Mouse (Mus musculus): ENCODE results near the gene Soga3.

Soga3 gene

GRCm38 (mm10) chr10:29143566-29144335 lies at the start of gene Soga3:
TSS of gene Soga3 (plus strand) at chr10:29143839.
- DNase-seq (ENCODE audit: low spot score): peak; percentile 93

GRCm38 (mm10) chr10:29106962-29107361 lies 36.7 kb upstream of the Soga3 start:
- peak; percentile 77 for DNase-seq (ENCODE audit: low spot score)

- DNase-seq (ENCODE audit: low spot score): peak; percentile 17
Observed at GRCm38 (mm10) chr10:29142556-29143105, 1.0 kb upstream of the Soga3 start.

GRCm38 (mm10) chr10:29144612-29145405 lies 1.2 kb downstream of the Soga3 start:
- DNase-seq (ENCODE audit: low spot score): peak; percentile 73

- peak; percentile 71 for DNase-seq (ENCODE audit: low spot score)
Observed at GRCm38 (mm10) chr10:29146198-29146857, 2.7 kb downstream of the Soga3 start.

- peak; percentile 93 for DNase-seq (ENCODE audit: low spot score)
Observed at GRCm38 (mm10) chr10:29146858-29147640, 3.4 kb downstream of the Soga3 start.

- DNase-seq (ENCODE audit: low spot score): peak; percentile 75
Observed at GRCm38 (mm10) chr10:29147641-29147990, 4.0 kb downstream of the Soga3 start.

- peak; percentile 35 for DNase-seq (ENCODE audit: low spot score)
Observed at GRCm38 (mm10) chr10:29148076-29148475, 4.4 kb downstream of the Soga3 start.

- DNase-seq (ENCODE audit: low spot score): no peak
Observed at GRCm38 (mm10) chr10:29155304-29155703, 11.7 kb downstream of the Soga3 start.

- no peak for DNase-seq (ENCODE audit: low spot score)
Observed at GRCm38 (mm10) chr10:29161664-29162063, 18.0 kb downstream of the Soga3 start.

- no peak for DNase-seq (ENCODE audit: low spot score)
Observed at GRCm38 (mm10) chr10:29173778-29174177, 30.1 kb downstream of the Soga3 start.

GRCm38 (mm10) chr10:29175656-29176055 lies 32.0 kb downstream of the Soga3 start:
- DNase-seq (ENCODE audit: low spot score): no peak

GRCm38 (mm10) chr10:29176881-29177280 lies 33.2 kb downstream of the Soga3 start:
- DNase-seq (ENCODE audit: low spot score): peak; percentile 34

- DNase-seq (ENCODE audit: low spot score): peak; percentile 47
Observed at GRCm38 (mm10) chr10:29178003-29178402, 34.4 kb downstream of the Soga3 start.

- DNase-seq (ENCODE audit: low spot score): no peak
Observed at GRCm38 (mm10) chr10:29180210-29180609, 36.6 kb downstream of the Soga3 start.

- DNase-seq (ENCODE audit: low spot score): no peak
Observed at GRCm38 (mm10) chr10:29181046-29181445, 37.4 kb downstream of the Soga3 start.

- DNase-seq (ENCODE audit: low spot score): no peak
Observed at GRCm38 (mm10) chr10:29193769-29194168, 50.1 kb downstream of the Soga3 start.

- DNase-seq (ENCODE audit: low spot score): no peak
Observed at GRCm38 (mm10) chr10:29196811-29197210, 53.2 kb downstream of the Soga3 start.

- no peak for DNase-seq (ENCODE audit: low spot score)
Observed at GRCm38 (mm10) chr10:29198642-29199041, 55.0 kb downstream of the Soga3 start, which contains the start of gene Gm49353. TSS of gene Gm49353 (plus strand) at chr10:29198954.

- no peak for DNase-seq (ENCODE audit: low spot score)
Observed at GRCm38 (mm10) chr10:29199835-29200234, 56.2 kb downstream of the Soga3 start.

GRCm38 (mm10) chr10:29200609-29201008 lies 57.0 kb downstream of the Soga3 start:
- no peak for DNase-seq (ENCODE audit: low spot score)

All from MN1 (cell line).